Mouse (Mus musculus): ENCODE measurements around the gene Mcm9. TPM values are rescaled to one million over a fixed set of nuclear protein-coding genes. Genes with fewer than 3 reads are reported as not detected.

Gene Mcm9
- polyA plus RNA-seq, 1 experiment from 2014 or later = 14.1 TPM

GRCm38 (mm10) chr10:53519068-53519954 is 110.9 kb downstream of the Mcm9 start:
- H3K9me3 ChIP-seq (replicated peaks) = no peaks in the 10 kb centered on the region
- no peaks in the 10 kb centered on the region for H3K36me3 ChIP-seq
- H3K9ac ChIP-seq = no peak overlapping the region
- no peak overlapping the region for H3K4me3 ChIP-seq
- no peak for ATAC-seq (ENCODE audit: insufficient number of reproducible peaks, low FRiP score)
- no peaks in the 10 kb centered on the region for H3K27me3 ChIP-seq (replicated peaks)
- peaks cover 13% of the 10 kb centered on the region for H3K4me1 ChIP-seq (replicated peaks)
- WGBS = 57% methylated on average over 14 of the region's 14 CpGs
- H3K27ac ChIP-seq (ENCODE audit: poor library complexity, severe bottlenecking) = peak overlapping the region; percentile 69
- H3K4me2 ChIP-seq = no peak overlapping the region

- H3K9ac ChIP-seq = no peak overlapping the region
- 40% methylated on average over 8 of the region's 8 CpGs for WGBS
- ATAC-seq (ENCODE audit: insufficient number of reproducible peaks, low FRiP score) = no peak
- no peaks in the 10 kb centered on the region for H3K36me3 ChIP-seq
- H3K4me3 ChIP-seq = no peak overlapping the region
- H3K4me2 ChIP-seq = peak overlapping the region; percentile 35
- H3K27ac ChIP-seq (ENCODE audit: poor library complexity, severe bottlenecking) = peak overlapping the region; percentile 69
- H3K9me3 ChIP-seq (replicated peaks) = no peaks in the 10 kb centered on the region
- H3K4me1 ChIP-seq (replicated peaks) = peaks cover 13% of the 10 kb centered on the region
- no peaks in the 10 kb centered on the region for H3K27me3 ChIP-seq (replicated peaks)
These were observed 111.7 kb downstream of the Mcm9 start for GRCm38 (mm10) chr10:53518599-53518913.

- no peak for ATAC-seq (ENCODE audit: insufficient number of reproducible peaks, low FRiP score)
These were observed 112.3 kb downstream of the Mcm9 start for GRCm38 (mm10) chr10:53517770-53518598.

GRCm38 (mm10) chr10:53512491-53512890 is 117.7 kb downstream of the Mcm9 start:
- WGBS = 67% methylated on average over 1 of the region's 1 CpGs
- no peak for ATAC-seq (ENCODE audit: insufficient number of reproducible peaks, low FRiP score)

More at GRCm38 (mm10) chr10:53517770-53518598, 112.3 kb downstream of the Mcm9 start:
- H3K4me3 ChIP-seq = no peak overlapping the region
- peak overlapping the region; percentile 69 for H3K27ac ChIP-seq (ENCODE audit: poor library complexity, severe bottlenecking)
- peak overlapping the region; percentile 35; the same call in 1 of the 2 replicates for H3K4me2 ChIP-seq
- H3K36me3 ChIP-seq = no peaks in the 10 kb centered on the region
- H3K4me1 ChIP-seq (replicated peaks) = peaks cover 13% of the 10 kb centered on the region
- no peaks in the 10 kb centered on the region for H3K9me3 ChIP-seq (replicated peaks)
- 76% methylated on average over 14 of the region's 14 CpGs for WGBS
- no peak overlapping the region for H3K9ac ChIP-seq
- no peaks in the 10 kb centered on the region for H3K27me3 ChIP-seq (replicated peaks)

GRCm38 (mm10) chr10:53509158-53509773 is 121.0 kb downstream of the Mcm9 start:
- ATAC-seq (ENCODE audit: insufficient number of reproducible peaks, low FRiP score) = peak; percentile 73
- H3K9ac ChIP-seq = no peak overlapping the region
- H3K36me3 ChIP-seq = no peaks in the 10 kb centered on the region
- 29% methylated on average over 6 of the region's 6 CpGs for WGBS
- peaks cover 8% of the 10 kb centered on the region for H3K4me1 ChIP-seq (replicated peaks)
- no peak overlapping the region for H3K27ac ChIP-seq (ENCODE audit: poor library complexity, severe bottlenecking)
- no peaks in the 10 kb centered on the region for H3K27me3 ChIP-seq (replicated peaks)
- H3K4me2 ChIP-seq = peak overlapping the region; percentile 42
- no peak overlapping the region for H3K4me3 ChIP-seq
- H3K9me3 ChIP-seq (replicated peaks) = no peaks in the 10 kb centered on the region

More at GRCm38 (mm10) chr10:53512491-53512890, 117.7 kb downstream of the Mcm9 start:
- Histone ChIP-seq H3K4me3 (no peak overlapping the region), H3K9ac (no peak overlapping the region), H3K27ac (ENCODE audit: poor library complexity, severe bottlenecking) (no peak overlapping the region), H3K4me1 (replicated peaks) (peaks cover 5% of the 10 kb centered on the region; the same call in 1 of the 2 replicates), H3K36me3 (no peaks in the 10 kb centered on the region), H3K4me2 (no peak overlapping the region), H3K9me3 (replicated peaks) (no peaks in the 10 kb centered on the region), H3K27me3 (replicated peaks) (no peaks in the 10 kb centered on the region)

GRCm38 (mm10) chr10:53508676-53509075 is 121.6 kb downstream of the Mcm9 start:
- Histone ChIP-seq H3K27me3 (replicated peaks) (no peaks in the 10 kb centered on the region), H3K9ac (no peak overlapping the region), H3K36me3 (no peaks in the 10 kb centered on the region), H3K4me2 (no peak overlapping the region), H3K4me1 (replicated peaks) (peaks cover 9% of the 10 kb centered on the region), H3K4me3 (no peak overlapping the region), H3K9me3 (replicated peaks) (no peaks in the 10 kb centered on the region), H3K27ac (ENCODE audit: poor library complexity, severe bottlenecking) (no peak overlapping the region)
- 0 out of 2 replicates have a peak, but pooled peaks have one; percentile 18 for ATAC-seq (ENCODE audit: insufficient number of reproducible peaks, low FRiP score)

- ATAC-seq (ENCODE audit: insufficient number of reproducible peaks, low FRiP score) = no peak
- Histone ChIP-seq H3K9ac (no peak overlapping the region), H3K27me3 (replicated peaks) (no peaks in the 10 kb centered on the region), H3K4me2 (no peak overlapping the region), H3K4me3 (no peak overlapping the region), H3K9me3 (replicated peaks) (no peaks in the 10 kb centered on the region), H3K27ac (ENCODE audit: poor library complexity, severe bottlenecking) (no peak overlapping the region), H3K36me3 (no peaks in the 10 kb centered on the region), H3K4me1 (replicated peaks) (peaks cover 21% of the 10 kb centered on the region)
- 82% methylated on average over 2 of the region's 2 CpGs for WGBS
These were observed 124.7 kb downstream of the Mcm9 start for GRCm38 (mm10) chr10:53505526-53505925.

- Histone ChIP-seq H3K27me3 (replicated peaks) (no peaks in the 10 kb centered on the region), H3K4me2 (no peak overlapping the region), H3K9ac (no peak overlapping the region), H3K27ac (ENCODE audit: poor library complexity, severe bottlenecking) (no peak overlapping the region), H3K4me3 (no peak overlapping the region), H3K36me3 (no peaks in the 10 kb centered on the region), H3K4me1 (replicated peaks) (peaks cover 21% of the 10 kb centered on the region), H3K9me3 (replicated peaks) (no peaks in the 10 kb centered on the region)
- WGBS = 75% methylated on average over 3 of the region's 3 CpGs
- ATAC-seq (ENCODE audit: insufficient number of reproducible peaks, low FRiP score) = no peak
These were observed 125.2 kb downstream of the Mcm9 start for GRCm38 (mm10) chr10:53505069-53505468.

GRCm38 (mm10) chr10:53502875-53503816 is 127.1 kb downstream of the Mcm9 start:
- peaks cover 16% of the 10 kb centered on the region for H3K4me1 ChIP-seq (replicated peaks)
- peak overlapping the region; percentile 82 for H3K27ac ChIP-seq (ENCODE audit: poor library complexity, severe bottlenecking)
- H3K27me3 ChIP-seq (replicated peaks) = no peaks in the 10 kb centered on the region
- H3K36me3 ChIP-seq = no peaks in the 10 kb centered on the region
- peak overlapping the region; percentile 18; the same call in 1 of the 2 replicates for H3K9ac ChIP-seq
- peak overlapping the region; percentile 61 for H3K4me2 ChIP-seq
- peaks cover under 1% of the 10 kb centered on the region; the same call in 1 of the 2 replicates for H3K9me3 ChIP-seq (replicated peaks)
- peak overlapping the region; percentile 26 for H3K4me3 ChIP-seq
- peak; percentile 80; the same call in 1 of the 2 replicates for ATAC-seq (ENCODE audit: insufficient number of reproducible peaks, low FRiP score)
- WGBS = 25% methylated on average over 21 of the region's 21 CpGs

GRCm38 (mm10) chr10:53502471-53502870 is 127.8 kb downstream of the Mcm9 start:
- H3K27ac ChIP-seq (ENCODE audit: poor library complexity, severe bottlenecking) = no peak overlapping the region
- 55% methylated on average over 13 of the region's 13 CpGs for WGBS

More at GRCm38 (mm10) chr10:53502471-53502870, 127.8 kb downstream of the Mcm9 start:
- Histone ChIP-seq H3K9me3 (replicated peaks) (peaks cover 7% of the 10 kb centered on the region), H3K27me3 (replicated peaks) (no peaks in the 10 kb centered on the region), H3K4me3 (no peak overlapping the region), H3K36me3 (no peaks in the 10 kb centered on the region), H3K4me2 (no peak overlapping the region), H3K9ac (no peak overlapping the region), H3K4me1 (replicated peaks) (peaks cover 16% of the 10 kb centered on the region)
- no peak; the same call in 1 of the 2 replicates for ATAC-seq (ENCODE audit: insufficient number of reproducible peaks, low FRiP score)
